Mouse (Mus musculus) colon, adult 2 months (tissue): ENCODE measurements around the gene Gba2. TPM values are rescaled to one million over a fixed set of nuclear protein-coding genes. Genes with fewer than 3 reads are reported as not detected.

Source experiments
- polyA plus RNA-seq: library from polyadenylated mRNA; depleted of rRNA; stranded (reverse); fragments of >200 nt; gene quantifications from 2 replicates; pipeline ENCODE4 v1.2.3, GENCODE M21; 2012; rRNA removed

The Gba2 gene
- 13.0 and 13.3 TPM in 2 replicates for polyA plus RNA-seq

DNA sequence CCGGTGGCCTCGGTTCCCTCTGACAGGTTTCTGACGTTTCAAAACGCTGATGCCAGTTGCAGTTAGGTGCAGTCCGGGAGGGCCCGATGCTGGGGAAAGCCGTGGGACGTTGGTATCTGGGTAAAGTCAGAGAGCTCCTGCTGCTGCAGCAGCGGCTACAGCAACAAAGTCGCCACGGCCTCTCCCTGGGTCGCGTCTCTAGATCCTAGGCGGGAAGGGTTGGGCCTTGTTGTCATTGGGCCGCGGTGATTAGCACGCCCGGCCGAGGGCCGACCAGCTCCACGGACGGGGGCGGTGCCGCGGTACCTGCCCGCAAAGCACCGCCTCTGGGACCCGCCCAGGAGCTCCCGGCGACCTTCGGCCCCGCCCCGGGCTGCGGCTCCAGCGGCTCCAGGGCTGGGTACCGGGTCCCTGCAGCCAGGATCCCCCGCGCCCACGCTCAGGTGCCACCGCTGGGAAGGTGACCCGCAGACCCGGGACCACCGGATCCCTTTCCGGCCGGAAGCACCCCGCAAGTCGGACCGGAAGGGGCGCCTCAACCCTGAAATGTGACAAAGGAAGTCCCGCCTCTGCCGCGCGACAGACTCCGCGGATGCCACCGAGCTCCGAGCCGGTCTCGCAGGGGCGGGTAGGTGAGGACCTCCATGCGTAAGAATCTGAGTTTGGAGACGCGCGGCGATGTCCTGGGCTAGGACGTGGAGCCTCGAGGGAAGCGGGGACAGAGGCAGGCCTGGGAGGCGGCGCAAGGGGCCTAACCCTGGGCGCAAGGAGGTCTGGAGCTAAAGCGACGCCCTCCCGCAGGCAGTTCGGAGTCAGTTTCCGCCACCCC lies at the start of gene Gba2, which contains the start of gene Rgp1:
TSS of gene Gba2 (minus strand) at position 498 of the 829 bp plus-strand sequence.
TSS of gene Rgp1 (plus strand) at position 340 of the 829 bp plus-strand sequence.

DNA sequence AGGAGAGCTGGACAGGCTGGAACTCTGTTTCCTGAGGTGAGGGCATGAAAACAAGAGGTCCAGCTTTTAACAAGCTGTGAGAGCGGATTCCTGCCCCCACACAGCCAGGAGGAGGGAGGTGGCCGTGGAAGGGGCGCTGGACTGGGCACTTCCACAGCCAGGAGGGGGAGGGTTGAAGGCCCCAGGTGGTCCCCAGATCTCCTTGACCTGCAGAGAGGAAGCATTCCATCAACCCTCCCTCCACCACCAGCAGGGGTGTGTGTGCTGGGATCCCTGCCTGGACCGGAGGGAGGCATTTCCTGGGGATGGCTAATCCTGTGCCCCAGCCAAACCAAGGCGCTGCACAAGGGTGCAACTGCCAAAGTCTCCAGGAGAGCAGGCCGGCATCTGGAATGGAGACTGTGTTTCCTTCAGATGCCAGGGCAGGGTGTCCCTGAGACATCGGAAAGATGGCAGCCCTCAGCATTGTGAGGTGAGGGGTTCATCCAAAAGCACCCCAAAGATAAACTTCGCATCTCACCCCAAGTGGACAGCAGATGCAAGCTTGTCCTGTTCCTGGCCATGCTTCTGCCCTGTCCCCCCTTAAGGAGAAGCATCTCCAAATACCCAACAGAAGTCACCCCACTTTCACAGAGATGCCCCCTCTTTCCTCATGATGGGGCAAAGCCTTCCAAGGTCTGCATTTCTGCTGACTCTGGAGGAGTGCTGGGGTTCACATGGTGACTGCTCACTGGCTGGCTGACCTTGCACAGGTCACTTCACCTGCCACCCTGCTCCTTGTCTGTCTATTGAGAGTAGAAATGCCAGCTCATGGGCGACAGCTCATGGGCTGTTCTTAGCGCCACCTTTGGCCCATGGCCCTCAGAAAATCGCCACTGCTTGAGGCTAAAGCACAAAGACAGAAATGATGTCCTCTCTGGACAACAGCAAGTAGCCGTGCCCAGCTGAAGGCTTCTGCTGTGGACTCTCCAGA lies 6.1 kb upstream of the Gba2 start, which contains the start of gene Msmp:
TSS of gene Msmp (minus strand) at position 51 of the 973 bp plus-strand sequence.

DNA sequence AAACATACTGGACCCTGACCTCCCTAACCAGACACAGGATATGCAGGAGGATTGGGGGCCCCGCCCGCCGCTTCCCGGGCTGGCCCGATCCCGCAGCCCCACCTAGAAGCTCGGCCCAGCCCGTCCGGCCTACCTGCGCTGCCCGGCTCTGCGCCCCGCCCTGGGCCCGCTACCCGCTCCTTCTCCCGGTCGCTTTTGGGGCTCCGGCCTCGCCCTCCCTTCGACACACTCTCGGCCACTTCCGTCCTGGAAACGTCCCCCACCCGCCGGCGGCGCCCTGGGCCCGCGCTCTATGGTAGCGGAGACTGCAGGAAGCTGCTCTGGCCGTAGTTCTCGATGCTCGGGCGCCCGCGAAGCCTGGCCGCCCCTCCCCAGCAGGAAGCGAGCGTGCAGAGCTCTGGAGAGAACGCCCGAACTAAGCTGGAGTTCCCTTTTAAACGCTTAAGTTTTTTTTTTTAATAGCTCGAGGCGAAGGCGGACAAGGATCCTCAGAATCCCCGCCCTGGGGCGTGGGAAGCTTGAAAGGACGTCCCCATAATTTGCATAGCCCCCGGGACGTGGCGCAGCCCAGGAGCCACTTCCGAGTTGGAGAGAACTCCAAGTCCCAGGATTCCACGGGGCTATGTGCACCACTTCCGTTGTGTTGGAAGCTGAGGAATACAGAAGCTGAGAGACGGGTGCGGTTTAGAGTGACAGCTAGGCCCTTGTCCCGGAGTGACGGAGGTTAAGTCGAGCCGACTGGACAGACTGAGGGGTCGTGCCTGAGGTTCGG lies 16.5 kb downstream of the Gba2 start, which contains the start of the genes Creb3 and Tln1:
TSS of gene Creb3 (plus strand) at position 336 of the 772 bp plus-strand sequence.
TSS of gene Tln1 (minus strand) at position 695 of the 772 bp plus-strand sequence.

Other genes with a start within 250 kb of the Gba2 start
- gene Rusc2, start 196.9 kb downstream of the Gba2 start, polyA plus RNA-seq, result 20.9 and 23.1 TPM in 2 replicates
- 0.08 TPM in 1 of 2 replicates, not detected in the other for gene Fam166b, start 149.7 kb downstream of the Gba2 start, polyA plus RNA-seq
- gene Tesk1, start 136.9 kb downstream of the Gba2 start, polyA plus RNA-seq, result 90.2 and 100 TPM in 2 replicates
- gene Cd72, start 124.2 kb downstream of the Gba2 start, polyA plus RNA-seq, result 3.6 and 6.6 TPM in 2 replicates
- 0.54 and 1.1 TPM in 2 replicates for gene Sit1, start 95.1 kb downstream of the Gba2 start, polyA plus RNA-seq
- 347 and 577 TPM in 2 replicates for gene Ccdc107, start 86.0 kb downstream of the Gba2 start, polyA plus RNA-seq
- 49.5 and 64.1 TPM in 2 replicates for gene Arhgef39, start 79.2 kb downstream of the Gba2 start, polyA plus RNA-seq
- gene Car9, start 71.9 kb downstream of the Gba2 start, polyA plus RNA-seq, result 70.7 and 71.6 TPM in 2 replicates
- 199 and 235 TPM in 2 replicates for gene Tpm2, start 55.1 kb downstream of the Gba2 start, polyA plus RNA-seq
- gene Creb3, start 16.5 kb downstream of the Gba2 start, polyA plus RNA-seq, result 93.5 and 113 TPM in 2 replicates
- 98.4 and 102 TPM in 2 replicates for gene Tln1, start 16.2 kb downstream of the Gba2 start, polyA plus RNA-seq
- 56.1 and 75.5 TPM in 2 replicates for gene Rgp1, start 158 bp downstream of the Gba2 start, polyA plus RNA-seq
- 0.17 TPM in 1 of 2 replicates, not detected in the other for gene Msmp, start 5.6 kb upstream of the Gba2 start, polyA plus RNA-seq
- gene Npr2, start 53.1 kb upstream of the Gba2 start, polyA plus RNA-seq, result 18.2 and 19.2 TPM in 2 replicates
- 1.1 and 1.9 TPM in 2 replicates for gene Spag8, start 74.7 kb upstream of the Gba2 start, polyA plus RNA-seq
- 72.2 and 79.4 TPM in 2 replicates for gene Hint2, start 77.6 kb upstream of the Gba2 start, polyA plus RNA-seq
- 9.2 and 11.0 TPM in 2 replicates for gene Tmem8b, start 90.1 kb upstream of the Gba2 start, polyA plus RNA-seq
- 0.10 TPM in 1 of 2 replicates, not detected in the other for gene Fam221b, start 90.3 kb upstream of the Gba2 start, polyA plus RNA-seq
- not detected in 2 replicates for gene Olfr70, start 121.9 kb upstream of the Gba2 start, polyA plus RNA-seq
- gene Olfr71, start 131.4 kb upstream of the Gba2 start, polyA plus RNA-seq, result not detected in 2 replicates
- gene Hrct1, start 148.3 kb upstream of the Gba2 start, polyA plus RNA-seq, result 2.2 and 3.1 TPM in 2 replicates
- 0.89 and 1.2 TPM in 2 replicates for gene Spaar, start 151.2 kb upstream of the Gba2 start, polyA plus RNA-seq
- gene Olfr159, start 192.1 kb upstream of the Gba2 start, polyA plus RNA-seq, result not detected in 2 replicates
- 0.10 and 0.21 TPM in 2 replicates for gene Olfr156, start 245.0 kb upstream of the Gba2 start, polyA plus RNA-seq